Mouse (Mus musculus) kidney, embryonic 16.5 days (tissue): Measurements from ENCODE around the gene Kbtbd8. TPM values are rescaled to one million over a fixed set of nuclear protein-coding genes. Genes with fewer than 3 reads are reported as not detected.
A peak's percentile ranks its signal among the peaks of the same experiment; 100 is the strongest.

Experiments used
- ATAC-seq: fragments of 200-750 bp; cut with Nextera tagmentation; 2 replicates; pipeline ENCODE4 v1.8.0; 2017; ENCODE audit warnings: moderate TSS enrichment; ENCODE audit not compliant: low FRiP score, low TSS enrichment
- H3K27ac ChIP-seq: fragments of 300-500 bp; sonication (generic); 2 replicates; pipeline ENCODE4 v1.5.1; 2014; ENCODE audit warnings: low read length
- H3K27me3 ChIP-seq: fragments of 300-500 bp; sonication (generic); 2 replicates; pipeline ENCODE4 v1.6.1; 2014; ENCODE audit warnings: low read length, control low read depth, mixed read lengths; ENCODE audit not compliant: insufficient read depth
- H3K36me3 ChIP-seq: fragments of 300-500 bp; sonication (generic); 2 replicates; pipeline ENCODE4 v1.6.1; 2014; ENCODE audit warnings: low read length, control low read depth, mixed read lengths; ENCODE audit not compliant: insufficient read depth
- H3K4me1 ChIP-seq: fragments of 300-500 bp; sonication (generic); 2 replicates; pipeline ENCODE4 v1.6.1; 2014; ENCODE audit warnings: low read length, control low read depth, mixed read lengths; ENCODE audit not compliant: insufficient read depth
- H3K4me2 ChIP-seq: fragments of 300-500 bp; sonication (generic); replicated peaks from 2 replicates; pipeline ENCODE4 v1.6.1; 2014; ENCODE audit warnings: low read depth, low read length
- H3K4me3 ChIP-seq: fragments of 300-500 bp; sonication (generic); 2 replicates; pipeline ENCODE4 v1.5.1; 2014; ENCODE audit warnings: mild to moderate bottlenecking, low read length
- H3K9ac ChIP-seq: fragments of 300-500 bp; sonication (generic); replicated peaks from 2 replicates; pipeline ENCODE4 v1.6.1; 2014; ENCODE audit warnings: low read length
- H3K9me3 ChIP-seq: fragments of 300-500 bp; sonication (generic); 2 replicates; pipeline ENCODE4 v1.6.1; 2016; ENCODE audit warnings: low read length, control low read depth
- WGBS: fragments of 180-500 bp; shearing (Covaris S2); extraction: QIAGEN DNeasy Blood & Tissue Kit; methylation state at CpG from one replicate; pipeline ENCODE4 v1.1.7; 2014; 5-methylcytosine and 5-hydroxymethylcytosine counted together
- polyA plus RNA-seq: library from polyadenylated mRNA; unstranded; fragments of >200 nt; fragmentation: Nextera tagmentation; extraction: Ambion mirVana; gene quantifications from 2 replicates; pipeline ENCODE4 v1.2.1, GENCODE M21; 2015

Gene Kbtbd8
- polyA plus RNA-seq, 1 experiment from 2014 or later, result 3.2 TPM

GRCm38 (mm10) chr6:95109691-95110450, 7.2 kb upstream of the Kbtbd8 start:
- Histone ChIP-seq H3K9ac (no peak overlapping the region), H3K36me3 (no peaks in the 10 kb centered on the region), H3K27ac (no peak overlapping the region), H3K27me3 (no peaks in the 10 kb centered on the region), H3K9me3 (no peaks in the 10 kb centered on the region), H3K4me1 (no peaks in the 10 kb centered on the region), H3K4me2 (no peak overlapping the region), H3K4me3 (no peak overlapping the region)
- ATAC-seq, result no peak
- 93% methylated on average over 6 of the region's 6 CpGs for WGBS

- H3K4me1 ChIP-seq, result no peaks in the 10 kb centered on the region
- no peak for ATAC-seq
- no peaks in the 10 kb centered on the region for H3K36me3 ChIP-seq
- no peak overlapping the region for H3K27ac ChIP-seq
- WGBS, result 68% methylated on average over 5 of the region's 5 CpGs
- no peaks in the 10 kb centered on the region for H3K9me3 ChIP-seq
- 0 out of 2 replicates have a peak, but pooled peaks cover 3% of the 10 kb centered on the region for H3K27me3 ChIP-seq
- H3K4me2 ChIP-seq, result no peak overlapping the region
- H3K4me3 ChIP-seq, result no peak overlapping the region
- no peak overlapping the region for H3K9ac ChIP-seq
Measured at GRCm38 (mm10) chr6:95112015-95112414, 5.0 kb upstream of the Kbtbd8 start.

GRCm38 (mm10) chr6:95116513-95116912, 527 bp upstream of the Kbtbd8 start:
- no peak overlapping the region for H3K27ac ChIP-seq
- H3K4me1 ChIP-seq, result peaks cover 5% of the 10 kb centered on the region; the same call in 1 of the 2 replicates
- 62% methylated on average over 8 of the region's 8 CpGs for WGBS
- no peak overlapping the region for H3K9ac ChIP-seq
- H3K4me2 ChIP-seq, result 0 out of 2 replicates have a peak overlapping the region, but pooled peaks have one; percentile 57
- no peak for ATAC-seq
- no peak overlapping the region for H3K4me3 ChIP-seq
- no peaks in the 10 kb centered on the region for H3K9me3 ChIP-seq
- H3K36me3 ChIP-seq, result no peaks in the 10 kb centered on the region
- H3K27me3 ChIP-seq, result peaks cover 6% of the 10 kb centered on the region

GRCm38 (mm10) chr6:95117614-95118541, 838 bp downstream of the Kbtbd8 start:
- Histone ChIP-seq H3K4me2 (peak overlapping the region; percentile 60), H3K27me3 (peaks cover 6% of the 10 kb centered on the region), H3K9me3 (no peaks in the 10 kb centered on the region), H3K4me1 (peaks cover 5% of the 10 kb centered on the region; the same call in 1 of the 2 replicates), H3K27ac (peak overlapping the region; percentile 65; the same call in 1 of the 2 replicates), H3K4me3 (peak overlapping the region; percentile 92), H3K36me3 (no peaks in the 10 kb centered on the region), H3K9ac (peak overlapping the region; percentile 76)
- under 1% methylated on average over 75 of the region's 103 CpGs for WGBS
- peak; percentile 99 for ATAC-seq

GRCm38 (mm10) chr6:95119389-95119788, 2.3 kb downstream of the Kbtbd8 start:
- peaks cover 6% of the 10 kb centered on the region for H3K27me3 ChIP-seq
- peaks cover 5% of the 10 kb centered on the region; the same call in 1 of the 2 replicates for H3K4me1 ChIP-seq
- 89% methylated on average over 3 of the region's 3 CpGs for WGBS
- no peak overlapping the region for H3K9ac ChIP-seq
- H3K9me3 ChIP-seq, result no peaks in the 10 kb centered on the region
- ATAC-seq, result no peak
- no peaks in the 10 kb centered on the region for H3K36me3 ChIP-seq
- no peak overlapping the region for H3K27ac ChIP-seq
- no peak overlapping the region for H3K4me2 ChIP-seq
- H3K4me3 ChIP-seq, result no peak overlapping the region

GRCm38 (mm10) chr6:95149931-95150534, 33.0 kb downstream of the Kbtbd8 start:
- 20% methylated on average over 6 of the region's 6 CpGs for WGBS
- Histone ChIP-seq H3K9me3 (no peaks in the 10 kb centered on the region), H3K9ac (no peak overlapping the region), H3K4me1 (no peaks in the 10 kb centered on the region), H3K4me3 (no peak overlapping the region), H3K27ac (no peak overlapping the region), H3K4me2 (no peak overlapping the region), H3K27me3 (no peaks in the 10 kb centered on the region), H3K36me3 (no peaks in the 10 kb centered on the region)
- no peak for ATAC-seq

GRCm38 (mm10) chr6:95150885-95151284, 33.8 kb downstream of the Kbtbd8 start:
- Histone ChIP-seq H3K27ac (no peak overlapping the region), H3K9ac (no peak overlapping the region), H3K9me3 (no peaks in the 10 kb centered on the region), H3K4me1 (no peaks in the 10 kb centered on the region), H3K4me3 (no peak overlapping the region), H3K27me3 (no peaks in the 10 kb centered on the region), H3K4me2 (no peak overlapping the region), H3K36me3 (no peaks in the 10 kb centered on the region)
- WGBS, result 91% methylated on average over 4 of the region's 4 CpGs
- no peak for ATAC-seq

GRCm38 (mm10) chr6:95151563-95151962, 34.5 kb downstream of the Kbtbd8 start:
- Histone ChIP-seq H3K36me3 (no peaks in the 10 kb centered on the region), H3K27me3 (no peaks in the 10 kb centered on the region), H3K27ac (no peak overlapping the region), H3K4me2 (no peak overlapping the region), H3K9me3 (no peaks in the 10 kb centered on the region), H3K9ac (no peak overlapping the region), H3K4me1 (no peaks in the 10 kb centered on the region), H3K4me3 (no peak overlapping the region)
- WGBS, result 78% methylated on average over 2 of the region's 2 CpGs
- ATAC-seq, result no peak

GRCm38 (mm10) chr6:95163965-95164364, 46.9 kb downstream of the Kbtbd8 start:
- 24% methylated on average over 4 of the region's 4 CpGs for WGBS
- ATAC-seq, result no peak
- Histone ChIP-seq H3K9me3 (no peaks in the 10 kb centered on the region), H3K27me3 (no peaks in the 10 kb centered on the region), H3K36me3 (no peaks in the 10 kb centered on the region), H3K4me1 (peaks cover 5% of the 10 kb centered on the region), H3K27ac (no peak overlapping the region), H3K9ac (no peak overlapping the region), H3K4me3 (no peak overlapping the region), H3K4me2 (no peak overlapping the region)
